Mouse (Mus musculus) frontal cortex, adult 2 months (tissue): ENCODE measurements at regions not wholly inside any gene's neighbourhood (a gene's known extent, or its start where the extent isn't known, plus 50 kb on each side); places are given as distances from the start of the nearest gene placed in this dataset.
"Not testable (repeated sequence)": the region's sequence is repeated elsewhere in the genome, so short reads cannot be mapped to it uniquely, and the experiment has no call there.

Experiments used
- DNase-seq, 2 experiments: peaks; one replicate each; pipeline ENCODE4 v3.0.0; 2022; ENCODE audit warnings: low spot score in 1 of 2; ENCODE audit errors: extremely low spot score in 1 of 2

- DNase-seq, result no peak
Measured at GRCm38 (mm10) chr11:22420003-22420723, 78.1 kb upstream of the Ehbp1 start.

DNA sequence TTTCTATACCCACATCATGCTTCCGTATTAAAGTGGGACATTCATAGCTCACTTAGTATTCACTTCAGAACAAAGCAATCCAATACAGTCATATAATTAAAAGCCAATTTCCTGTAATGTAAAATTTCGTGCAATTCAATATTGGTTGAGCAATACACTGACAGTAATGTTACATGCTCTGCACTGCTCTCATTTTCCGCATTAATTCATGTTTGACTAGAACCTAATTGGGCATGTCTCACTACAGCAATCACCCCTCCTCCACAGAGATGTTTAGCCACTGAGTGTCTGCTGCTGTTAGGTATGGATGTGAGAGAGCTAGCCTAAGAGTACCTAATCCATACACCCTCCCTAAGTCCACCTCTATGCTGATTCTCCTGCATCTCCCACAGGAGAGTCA, 79.7 kb upstream of the Ehbp1 start:
- DNase-seq, result no peak

- DNase-seq, result peak in 1 of 2 experiments; percentile 23
Measured at GRCm38 (mm10) chr11:22437140-22437850, 74.6 kb upstream of the Tmem17 start.

- DNase-seq, result no peak
Measured at GRCm38 (mm10) chr11:22437851-22438215, 74.1 kb upstream of the Tmem17 start.

DNA sequence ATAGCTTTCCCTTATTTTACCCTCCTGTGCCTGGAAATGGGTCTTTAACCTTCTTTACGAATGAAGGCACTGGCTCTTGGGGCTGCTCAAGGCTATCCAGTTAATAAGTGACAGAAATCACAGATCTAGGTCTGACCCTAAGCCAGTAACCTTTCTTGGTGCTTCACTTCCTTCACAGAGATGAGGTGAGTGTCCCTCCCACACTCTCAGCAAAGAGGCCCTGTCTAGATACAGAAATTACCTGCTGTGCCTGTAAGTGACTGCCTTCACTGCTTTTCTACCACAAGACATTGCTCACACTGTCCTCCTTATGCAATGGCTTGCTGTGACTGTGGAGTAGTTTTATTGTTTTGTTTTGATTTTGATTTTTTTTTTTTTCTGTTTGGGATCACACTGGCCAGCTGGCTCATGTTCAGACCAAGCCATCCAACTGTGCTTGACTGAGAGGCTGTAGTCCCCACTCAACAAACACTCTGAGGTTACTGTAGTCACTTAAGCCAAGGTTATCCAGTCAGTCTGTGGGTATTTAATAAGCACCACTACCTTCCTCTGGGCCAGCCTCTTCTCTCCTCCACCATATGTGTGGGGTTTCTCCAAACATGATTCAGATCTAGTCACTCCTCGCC, 73.3 kb upstream of the Tmem17 start:
- no peak for DNase-seq

DNA sequence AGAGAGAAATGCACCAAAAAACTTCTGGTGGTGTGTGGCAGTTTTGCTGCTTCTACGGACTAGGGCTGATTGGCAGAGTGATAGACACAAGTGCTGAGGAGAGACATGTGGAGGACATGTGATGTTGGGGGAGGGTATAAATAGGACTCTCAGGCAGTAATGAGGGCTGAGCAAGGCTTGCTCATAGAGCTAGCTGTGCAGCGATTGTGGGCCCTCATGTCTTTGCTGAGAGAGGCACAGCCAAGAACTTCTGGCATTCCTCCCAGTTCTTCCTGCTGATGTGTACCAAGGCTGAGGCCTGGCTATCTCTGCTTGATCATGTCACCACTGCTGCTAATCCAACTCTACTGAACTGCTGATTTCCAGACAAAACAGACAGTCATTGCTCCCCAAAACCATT, 71.4 kb upstream of the Tmem17 start:
- peak in 1 of 2 experiments; percentile 32 for DNase-seq

DNA sequence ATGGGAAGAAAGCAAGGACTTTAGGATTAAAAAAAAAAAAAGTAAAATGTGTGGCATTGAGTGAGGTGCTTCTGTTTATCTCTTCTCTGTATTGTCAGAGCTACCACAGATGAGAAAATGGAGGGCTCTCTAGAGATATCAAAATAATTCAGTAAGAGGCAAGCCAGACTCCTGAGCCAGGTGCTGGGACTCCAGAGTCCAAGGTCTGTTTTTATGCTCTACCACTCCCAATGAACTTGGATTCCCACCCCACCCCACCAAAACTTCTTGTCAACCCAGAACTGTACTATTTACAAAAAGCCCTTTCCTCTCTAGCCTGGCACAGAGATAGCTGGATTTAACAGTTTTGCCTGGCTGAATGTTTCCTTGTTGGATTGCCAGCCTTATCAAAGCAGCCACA, 58.7 kb upstream of the Tmem17 start:
- no peak for DNase-seq

DNA sequence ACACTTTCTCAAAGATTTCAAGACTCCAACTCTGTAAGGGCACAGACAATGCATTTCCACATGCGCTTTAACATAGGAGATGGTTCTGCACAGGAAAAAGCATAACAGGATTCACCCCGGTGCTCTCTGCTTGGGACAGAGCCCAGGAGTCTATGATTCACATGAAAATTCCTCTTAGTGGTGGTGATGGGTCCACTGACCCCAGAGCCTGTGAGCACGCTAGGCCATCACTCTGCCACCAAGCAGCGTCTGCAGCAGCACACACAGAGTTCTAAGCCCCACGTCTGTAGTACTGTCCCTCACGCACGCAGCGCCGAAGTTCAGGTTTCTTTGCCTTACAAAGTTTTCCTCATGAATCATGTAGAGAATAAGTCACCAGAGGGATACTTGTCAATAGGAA, 55.6 kb upstream of the Tmem17 start:
- DNase-seq, result no peak

- DNase-seq, result no peak
Measured at GRCm38 (mm10) chr11:22457220-22457619, 54.7 kb upstream of the Tmem17 start.

DNA sequence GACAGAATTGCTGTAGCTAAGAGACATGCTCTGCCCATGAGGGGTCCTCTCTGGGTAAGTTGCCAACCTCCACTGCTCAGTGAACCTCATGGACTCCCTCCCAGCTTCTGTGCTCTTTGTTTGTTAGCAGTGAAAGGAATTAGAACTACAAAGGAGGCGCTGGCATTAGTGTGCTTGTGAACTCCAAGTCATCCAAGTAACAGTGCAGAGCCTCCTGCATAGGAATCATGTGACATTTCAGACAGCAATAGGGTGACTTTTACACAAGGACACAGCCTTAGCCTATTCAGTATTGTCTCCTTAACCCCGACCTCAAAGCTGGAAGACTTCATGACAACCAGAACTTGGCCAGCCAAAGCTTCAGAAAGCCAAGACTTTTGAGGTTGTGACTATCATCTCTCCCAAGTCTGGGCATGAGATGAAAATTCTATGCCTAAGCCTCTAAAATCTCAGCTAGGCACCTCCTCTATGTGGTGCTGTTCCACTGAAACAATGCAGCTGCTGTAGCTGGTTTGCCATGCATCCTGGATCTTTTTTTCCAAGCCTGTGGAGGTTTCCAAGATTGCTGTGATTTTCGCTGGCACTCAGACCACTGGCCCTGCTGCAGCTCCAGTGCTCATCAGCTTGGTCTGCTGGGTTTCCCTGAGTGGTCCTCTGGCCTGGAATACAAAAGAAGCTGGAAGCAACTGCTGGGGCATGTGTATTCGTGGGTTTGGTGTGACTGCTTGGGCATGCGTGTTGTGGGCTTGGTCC, 52.8 kb upstream of the Tmem17 start:
- DNase-seq, result no peak

DNA sequence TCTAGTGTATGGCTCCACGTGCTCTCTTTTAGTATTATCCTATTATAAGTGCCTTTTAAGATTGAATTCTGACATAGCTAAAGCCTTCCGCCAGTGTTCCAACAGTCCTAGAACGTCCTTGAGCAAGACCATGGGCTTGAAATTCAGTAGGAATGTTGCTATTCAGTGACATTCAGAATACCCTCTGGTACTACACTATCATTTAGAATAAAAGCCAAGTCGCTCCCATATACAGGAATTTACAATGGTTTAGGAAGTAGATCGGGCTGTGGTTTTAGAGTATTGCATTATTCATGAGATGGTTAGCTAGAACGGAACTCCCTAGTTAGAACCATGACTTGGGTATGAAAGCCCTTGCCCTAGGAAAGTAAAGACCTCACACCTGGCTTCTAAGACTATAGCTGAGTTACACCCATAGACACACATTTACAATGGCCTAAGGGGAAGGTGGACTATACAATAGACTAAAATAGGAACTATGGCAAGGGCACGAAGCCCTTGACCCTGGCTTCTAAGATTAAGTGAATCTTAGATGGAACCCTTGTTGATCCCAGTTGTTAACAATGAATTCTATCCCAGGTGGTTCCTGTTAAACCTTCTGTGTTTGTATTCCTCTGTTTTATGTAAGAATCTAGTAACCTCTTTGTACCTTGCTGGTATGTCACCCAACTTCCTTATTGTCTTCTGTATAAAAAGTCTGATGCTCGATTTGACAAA, 50.7 kb upstream of the Tmem17 start:
- not testable (repeated sequence) for DNase-seq
